Mouse (Mus musculus) MEL (cell line): Measurements from ENCODE around the gene Adamts4. TPM values are rescaled to one million over a fixed set of nuclear protein-coding genes. Genes with fewer than 3 reads are reported as not detected.

Experiments
- DNase-seq: peaks from one replicate; pipeline ENCODE4 v3.0.0; 2011; ENCODE audit warnings: low read depth, low spot score
- H3K27ac ChIP-seq: 2 replicates; pipeline ENCODE4 v1.5.1; 2012; ENCODE audit warnings: low read depth, mild to moderate bottlenecking, control low read depth, low read length, moderate library complexity; ENCODE audit not compliant: control insufficient read depth
- H3K27me3 ChIP-seq, 2 experiments: fragments of 150-350 bp in 1 of 2; sonication (generic) in 1 of 2; 2 replicates each; pipeline ENCODE4 v1.6.1; 2012; ENCODE audit warnings: low read length in 2 of 2, mild to moderate bottlenecking in 2 of 2, improper control_type of control experiment in 1 of 2, moderate library complexity in 1 of 2; ENCODE audit not compliant: insufficient read depth in 2 of 2, control insufficient read depth in 1 of 2
- H3K36me3 ChIP-seq, 2 experiments: 2 replicates each; pipeline ENCODE4 v1.6.1; 2012 to 2014; ENCODE audit warnings: low read length in 2 of 2, improper control_type of control experiment in 1 of 2, inconsistent platforms in 1 of 2, mild to moderate bottlenecking in 1 of 2; ENCODE audit not compliant: insufficient read depth in 2 of 2, control insufficient read depth in 1 of 2
- H3K4me1 ChIP-seq, 2 experiments: fragments of 150-350 bp in 1 of 2; sonication (generic) in 1 of 2; 2 replicates each; pipeline ENCODE4 v1.6.1; 2012; ENCODE audit warnings: low read length in 2 of 2, improper control_type of control experiment in 1 of 2, mild to moderate bottlenecking in 1 of 2; ENCODE audit not compliant: insufficient read depth in 2 of 2, control insufficient read depth in 1 of 2
- H3K4me3 ChIP-seq, 2 experiments: fragments of 150-350 bp in 1 of 2; sonication (generic) in 1 of 2; 2 replicates each; pipeline ENCODE4 v1.5.1; 2012; ENCODE audit warnings: low read depth in 2 of 2, low read length in 2 of 2, mild to moderate bottlenecking in 2 of 2, moderate library complexity in 2 of 2, control low read depth in 1 of 2, improper control_type of control experiment in 1 of 2; ENCODE audit not compliant: control insufficient read depth in 1 of 2, insufficient read depth in 1 of 2
- H3K79me2 ChIP-seq: 2 replicates; pipeline ENCODE4 v1.6.1; 2012; ENCODE audit warnings: mild to moderate bottlenecking, low read length, moderate library complexity; ENCODE audit not compliant: control insufficient read depth, poor library complexity, insufficient read depth
- H3K9ac ChIP-seq: 2 replicates; pipeline ENCODE4 v1.6.1; 2012; ENCODE audit warnings: low read depth, mild to moderate bottlenecking, control low read depth, low read length, moderate library complexity; ENCODE audit not compliant: control insufficient read depth, poor library complexity, severe bottlenecking
- H3K9me3 ChIP-seq: fragments of 150-350 bp; sonication (generic); replicated peaks from 2 replicates; pipeline ENCODE4 v1.6.1; 2012; ENCODE audit warnings: mild to moderate bottlenecking, low read length, improper control_type of control experiment, moderate library complexity; ENCODE audit not compliant: insufficient read depth
- CHD1 ChIP-seq: IDR thresholded peaks from 2 replicates; pipeline ENCODE4 v1.6.1; 2012; ENCODE audit warnings: low read depth, mild to moderate bottlenecking, inconsistent platforms, low read length, improper control_type of control experiment
- E2F4 ChIP-seq: IDR thresholded peaks from 2 replicates; pipeline ENCODE4 v1.6.1; 2011; ENCODE audit warnings: low read depth, low read length, improper control_type of control experiment, borderline replicate concordance
- ELF1 ChIP-seq: IDR thresholded peaks from 2 replicates; pipeline ENCODE4 v1.6.1; 2014; ENCODE audit warnings: low read depth, mild to moderate bottlenecking, inconsistent platforms, low read length, improper control_type of control experiment, moderate library complexity
- EP300 ChIP-seq, 2 experiments: IDR thresholded peaks; 2 replicates each; pipeline ENCODE4 v1.6.1; 2011; ENCODE audit warnings: improper control_type of control experiment in 2 of 2, low read length in 2 of 2, low read depth in 1 of 2, mild to moderate bottlenecking in 1 of 2
- GATA1 ChIP-seq: IDR thresholded peaks from 2 replicates; pipeline ENCODE4 v1.6.1; 2011; ENCODE audit warnings: low read depth, low read length, improper control_type of control experiment
- HCFC1 ChIP-seq: IDR thresholded peaks from 2 replicates; pipeline ENCODE4 v1.6.1; 2012; ENCODE audit warnings: low read depth, mild to moderate bottlenecking, inconsistent platforms, low read length, improper control_type of control experiment, moderate library complexity
- KAT2A ChIP-seq: conservative IDR thresholded peaks from 2 replicates; pipeline ENCODE4 v1.6.1; 2012; ENCODE audit warnings: low read depth, low read length, improper control_type of control experiment, inconsistent platforms
- MAFK ChIP-seq: IDR thresholded peaks from 2 replicates; pipeline ENCODE4 v1.6.1; 2011; ENCODE audit warnings: low read depth, mild to moderate bottlenecking, low read length, improper control_type of control experiment, borderline replicate concordance
- MAX ChIP-seq: IDR thresholded peaks from 2 replicates; pipeline ENCODE4 v1.6.1; 2011; ENCODE audit warnings: low read length, improper control_type of control experiment
- MAZ ChIP-seq: IDR thresholded peaks from 2 replicates; pipeline ENCODE4 v1.6.1; 2012; ENCODE audit warnings: low read depth, mild to moderate bottlenecking, inconsistent platforms, low read length, improper control_type of control experiment
- MEF2A ChIP-seq: IDR thresholded peaks from 2 replicates; pipeline ENCODE4 v1.6.1; 2014; ENCODE audit warnings: low read depth, mild to moderate bottlenecking, inconsistent platforms, low read length, improper control_type of control experiment; ENCODE audit not compliant: poor library complexity, insufficient replicate concordance, severe bottlenecking; ENCODE audit errors: extremely low read depth
- MYB ChIP-seq: IDR thresholded peaks from 2 replicates; pipeline ENCODE4 v1.6.1; 2011; ENCODE audit warnings: mild to moderate bottlenecking, low read depth, low read length, improper control_type of control experiment
- MYC ChIP-seq: IDR thresholded peaks from 2 replicates; pipeline ENCODE4 v1.6.1; 2011; ENCODE audit warnings: low read depth, mild to moderate bottlenecking, low read length, improper control_type of control experiment, moderate library complexity
- NELFE ChIP-seq: IDR thresholded peaks from 2 replicates; pipeline ENCODE4 v1.6.1; 2011; ENCODE audit warnings: low read depth, low read length, improper control_type of control experiment
- NRF1 ChIP-seq: IDR thresholded peaks from 2 replicates; pipeline ENCODE4 v1.6.1; 2014; ENCODE audit warnings: low read depth, mild to moderate bottlenecking, inconsistent platforms, low read length, improper control_type of control experiment, moderate library complexity; ENCODE audit not compliant: poor library complexity, insufficient read depth, severe bottlenecking
- POLR2A ChIP-seq, 2 experiments: IDR thresholded peaks; 2 replicates each; pipeline ENCODE4 v1.6.1; 2011 to 2012; ENCODE audit warnings: low read length in 2 of 2, mild to moderate bottlenecking in 2 of 2, control low read depth in 1 of 2, improper control_type of control experiment in 1 of 2, low read depth in 1 of 2, moderate library complexity in 1 of 2; ENCODE audit not compliant: control insufficient read depth in 1 of 2, insufficient read depth in 1 of 2, poor library complexity in 1 of 2
- POLR2AphosphoS2 ChIP-seq: IDR thresholded peaks from 2 replicates; pipeline ENCODE4 v1.6.1; 2011; ENCODE audit warnings: low read length, improper control_type of control experiment
- POLR2AphosphoS5 ChIP-seq: IDR thresholded peaks from 2 replicates; pipeline ENCODE4 v1.6.1; 2012; ENCODE audit warnings: low read depth, borderline replicate concordance, mild to moderate bottlenecking, inconsistent platforms, low read length, moderate library complexity, mixed read lengths
- SMC3 ChIP-seq: IDR thresholded peaks from 2 replicates; pipeline ENCODE4 v1.6.1; 2011; ENCODE audit warnings: low read depth, low read length, improper control_type of control experiment
- TBP ChIP-seq: IDR thresholded peaks from 2 replicates; pipeline ENCODE4 v1.8.0; 2011; ENCODE audit warnings: low read depth, low read length, improper control_type of control experiment
- TCF12 ChIP-seq: IDR thresholded peaks from 2 replicates; pipeline ENCODE4 v1.6.1; 2014; ENCODE audit warnings: low read depth, mild to moderate bottlenecking, inconsistent platforms, low read length, improper control_type of control experiment, moderate library complexity
- UBTF ChIP-seq: IDR thresholded peaks from 2 replicates; pipeline ENCODE4 v1.6.1; 2012; ENCODE audit warnings: low read depth, mild to moderate bottlenecking, inconsistent platforms, low read length, improper control_type of control experiment, moderate library complexity, borderline replicate concordance; ENCODE audit not compliant: insufficient read depth
- USF1 ChIP-seq: IDR thresholded peaks from 2 replicates; pipeline ENCODE4 v1.6.1; 2014; ENCODE audit warnings: low read depth, mild to moderate bottlenecking, inconsistent platforms, low read length, improper control_type of control experiment, moderate library complexity
- USF2 ChIP-seq, 2 experiments: IDR thresholded peaks; 2 replicates each; pipeline ENCODE4 v1.6.1; 2011 to 2012; ENCODE audit warnings: improper control_type of control experiment in 2 of 2, low read length in 2 of 2, borderline replicate concordance in 1 of 2, inconsistent platforms in 1 of 2, low read depth in 1 of 2, mild to moderate bottlenecking in 1 of 2; ENCODE audit not compliant: insufficient read depth in 1 of 2
- ZMIZ1 ChIP-seq: IDR thresholded peaks from 2 replicates; pipeline ENCODE4 v1.6.1; 2012; ENCODE audit warnings: low read depth, mild to moderate bottlenecking, inconsistent platforms, low read length, improper control_type of control experiment, moderate library complexity
- polyA plus RNA-seq, 2 experiments: library from polyadenylated mRNA; stranded (reverse) in 1 of 2; unstranded in 1 of 2; fragments of >175 nt in 1 of 2; fragments of >200 nt in 1 of 2; gene quantifications; 2 replicates each; pipeline versions ENCODE4 v1.2.1 to v1.2.4; 2012; ENCODE audit warnings: low replicate concordance in 2 of 2, low read depth in 1 of 2; ENCODE audit not compliant: insufficient read length in 2 of 2, insufficient read depth in 1 of 2, missing spikeins in 1 of 2
- total RNA-seq: library from RNA; depleted of rRNA; stranded (reverse); fragments of 300-350 nt; gene quantifications from 2 replicates; pipeline ENCODE4 v1.2.3, GENCODE M21; 2012

Gene Adamts4
- total and polyA plus RNA-seq, 3 experiments, result 0.03 TPM; not detected in 2

GRCm38 (mm10) chr1:171293906-171294297, 43.7 kb downstream of the Adamts4 start:
- no peaks in the 10 kb centered on the region; a peak in 1 of 4 replicates for H3K27me3 ChIP-seq
- peaks cover 14% of the 10 kb centered on the region for H3K79me2 ChIP-seq
- H3K27ac ChIP-seq, result peak overlapping the region; percentile 99; the same call in 1 of the 2 replicates
- H3K36me3 ChIP-seq, result peaks cover 0 to 14% of the 10 kb centered on the region in 2 experiments; a peak in 2 of 4 replicates
- peak overlapping the region; percentile 83 to 100 for H3K4me3 ChIP-seq
- DNase-seq, result peak; percentile 62
- H3K4me1 ChIP-seq, result peaks cover 0 to 9% of the 10 kb centered on the region in 2 experiments; a peak in 3 of 4 replicates
- H3K9me3 ChIP-seq, result no peaks in the 10 kb centered on the region
- TF ChIP-seq CHD1, result 0 out of 2 replicates have a peak, but pooled peaks have one; percentile 19
- no peak for TF ChIP-seq MAX
- H3K9ac ChIP-seq, result peak overlapping the region; percentile 99

GRCm38 (mm10) chr1:171294298-171295062, 44.3 kb downstream of the Adamts4 start, which contains the start of gene Ufc1:
TSS of gene Ufc1 (minus strand) at chr1:171295024.
- peaks cover 0 to 9% of the 10 kb centered on the region in 2 experiments; a peak in 3 of 4 replicates for H3K4me1 ChIP-seq
- H3K36me3 ChIP-seq, result peaks cover 0 to 14% of the 10 kb centered on the region in 2 experiments; a peak in 2 of 4 replicates
- peak within 1 kb of the TSS; percentile 99 for H3K27ac ChIP-seq
- TF ChIP-seq EP300 (IDR thresholded peaks at IDR 0.05; ENCODE audit: low read depth in 1 of 2, low read length in 2 of 2) (peak in 1 of 2 experiments; percentile 32; a peak in 1 of 4 replicates), MAFK (no peak), POLR2AphosphoS5 (no peak), KAT2A (peak; percentile 36; the same call in 1 of the 2 replicates), HCFC1 (peak; percentile 87), E2F4 (peak; percentile 45; the same call in 1 of the 2 replicates), TCF12 (peak; percentile 49), ELF1 (peak; percentile 87), MAX (0 out of 2 replicates have a peak, but pooled peaks have one; percentile 29), ZMIZ1 (0 out of 2 replicates have a peak, but pooled peaks have one; percentile 6), NRF1 (peak; percentile 62), MYB (no peak), MYC (peak; percentile 38; the same call in 1 of the 2 replicates), MEF2A (no peak), SMC3 (no peak), USF2 (IDR thresholded peaks at IDR 0.05; ENCODE audit: borderline replicate concordance in 1 of 2, insufficient read depth in 1 of 2, low read depth in 1 of 2, low read length in 2 of 2) (no peak), CHD1 (0 out of 2 replicates have a peak, but pooled peaks have one; percentile 10), POLR2AphosphoS2 (peak; percentile 51; the same call in 1 of the 2 replicates), UBTF (0 out of 2 replicates have a peak, but pooled peaks have one; percentile 40), USF1 (no peak), MAZ (peak; percentile 55; the same call in 1 of the 2 replicates), TBP (peak; percentile 82), POLR2A (IDR thresholded peaks at IDR 0.05; ENCODE audit: control insufficient read depth in 1 of 2, insufficient read depth in 1 of 2, low read depth in 1 of 2, low read length in 2 of 2, poor library complexity in 1 of 2) (peak; percentile 35 to 81; a peak in 2 of 4 replicates), GATA1 (no peak), NELFE (0 out of 2 replicates have a peak, but pooled peaks have one; percentile 38)
- no peaks in the 10 kb centered on the region for H3K9me3 ChIP-seq
- H3K79me2 ChIP-seq, result peaks cover 14% of the 10 kb centered on the region
- DNase-seq, result peak; percentile 93
- H3K4me3 ChIP-seq, result peak within 1 kb of the TSS; percentile 83 to 100
- no peaks in the 10 kb centered on the region; a peak in 1 of 4 replicates for H3K27me3 ChIP-seq
- peak within 1 kb of the TSS; percentile 99 for H3K9ac ChIP-seq
